Mouse (Mus musculus): ENCODE data around the gene Slc7a11. TPM values are rescaled to one million over a fixed set of nuclear protein-coding genes. Genes with fewer than 3 reads are reported as not detected.

Gene Slc7a11
- polyA plus RNA-seq (2015; fragmentation: Nextera tagmentation; extraction: Ambion mirVana) = 0.35 and 0.63 TPM in 2 replicates

DNA sequence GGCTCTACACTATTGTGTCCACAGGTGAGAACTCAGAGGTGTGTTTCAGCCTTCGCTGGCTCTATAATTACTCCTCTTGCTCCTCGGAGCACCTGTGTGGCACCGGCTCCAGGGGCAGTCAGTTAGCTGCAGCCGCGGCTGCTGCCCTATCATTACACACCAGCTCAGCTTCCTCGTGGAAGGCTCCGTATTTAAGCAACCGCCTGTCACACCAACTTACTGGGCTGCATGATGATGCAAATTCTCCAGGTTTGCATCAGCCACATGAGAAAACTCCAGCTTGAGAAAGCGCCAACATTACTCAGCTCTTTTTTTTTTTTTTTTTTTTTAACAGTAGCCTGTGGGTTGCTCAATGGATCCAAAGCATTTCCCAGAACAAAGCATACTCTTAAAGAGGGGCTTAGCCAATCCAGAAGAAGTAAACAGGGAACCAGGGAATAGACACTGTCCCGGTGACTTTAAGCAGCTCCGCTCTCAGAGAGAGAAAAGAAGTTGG, at the start of gene Slc7a11:
Gene Slc7a11, minus strand, starts transcription at position 194 of the 496 bp plus-strand sequence.

